Mouse (Mus musculus) lung, embryonic 16.5 days (tissue): ENCODE data around the gene Six4. TPM values are rescaled to one million over a fixed set of nuclear protein-coding genes. Genes with fewer than 3 reads are reported as not detected.
"Not testable (repeated sequence)": the region's sequence is repeated elsewhere in the genome, so short reads cannot be mapped to it uniquely, and the experiment has no call there.

Source experiments
- ATAC-seq: fragments of 200-750 bp; cut with Nextera tagmentation; 2 replicates; pipeline ENCODE4 v1.8.0; 2017; ENCODE audit warnings: low read depth, mild to moderate bottlenecking, moderate library complexity
- H3K27ac ChIP-seq: fragments of 300-500 bp; sonication (generic); 2 replicates; pipeline ENCODE4 v1.5.1; 2014; ENCODE audit warnings: mild to moderate bottlenecking, control low read depth, low read length
- H3K27me3 ChIP-seq: fragments of 300-500 bp; sonication (generic); 2 replicates; pipeline ENCODE4 v1.6.1; 2014; ENCODE audit warnings: low read depth, low read length, mixed read lengths; ENCODE audit not compliant: control insufficient read depth, insufficient read depth
- H3K36me3 ChIP-seq: fragments of 300-500 bp; sonication (generic); 2 replicates; pipeline ENCODE4 v1.6.1; 2014; ENCODE audit warnings: low read length; ENCODE audit not compliant: control insufficient read depth, insufficient read depth
- H3K4me1 ChIP-seq: fragments of 300-500 bp; sonication (generic); replicated peaks from 2 replicates; pipeline ENCODE4 v1.6.1; 2014; ENCODE audit warnings: low read length, mixed read lengths; ENCODE audit not compliant: control insufficient read depth, insufficient read depth
- H3K4me2 ChIP-seq: fragments of 300-500 bp; sonication (generic); 2 replicates; pipeline ENCODE4 v1.6.1; 2014; ENCODE audit warnings: low read depth, low read length, control low read depth
- H3K4me3 ChIP-seq: fragments of 300-500 bp; sonication (generic); 2 replicates; pipeline ENCODE4 v1.5.1; 2014; ENCODE audit warnings: mild to moderate bottlenecking, low read length, control low read depth
- H3K9ac ChIP-seq: fragments of 300-500 bp; sonication (generic); 2 replicates; pipeline ENCODE4 v1.6.1; 2014; ENCODE audit warnings: low read length, control low read depth
- H3K9me3 ChIP-seq: fragments of 300-500 bp; sonication (generic); 2 replicates; pipeline ENCODE4 v1.6.1; 2016; ENCODE audit warnings: low read length; ENCODE audit not compliant: control insufficient read depth
- WGBS: fragments of 180-500 bp; shearing (Covaris S2); extraction: QIAGEN DNeasy Blood & Tissue Kit; methylation state at CpG from one replicate; pipeline ENCODE4 v1.1.7; 2014; 5-methylcytosine and 5-hydroxymethylcytosine counted together
- polyA plus RNA-seq: library from polyadenylated mRNA; unstranded; fragments of >200 nt; fragmentation: Nextera tagmentation; extraction: Ambion mirVana; gene quantifications from 2 replicates; pipeline ENCODE4 v1.2.1, GENCODE M21; 2015

Six4 gene
- polyA plus RNA-seq, 1 experiment from 2014 or later, result 1.9 TPM

GRCm38 (mm10) chr12:73112326-73113087 is 749 bp downstream of the Six4 start:
- under 1% methylated on average over 57 of the region's 71 CpGs for WGBS

GRCm38 (mm10) chr12:73111561-73112325 is 1.5 kb downstream of the Six4 start:
- H3K27ac ChIP-seq, result peak overlapping the region; percentile 84
- ATAC-seq, result peak; percentile 37
- 1% methylated on average over 43 of the region's 44 CpGs for WGBS

More at GRCm38 (mm10) chr12:73112326-73113087, 749 bp downstream of the Six4 start:
- peaks cover 8% of the 10 kb centered on the region for H3K4me1 ChIP-seq
- H3K9me3 ChIP-seq, result no peaks in the 10 kb centered on the region
- H3K27ac ChIP-seq, result peak overlapping the region; percentile 84
- ATAC-seq, result peak; percentile 62
- peak overlapping the region; percentile 77 for H3K4me3 ChIP-seq
- peaks cover 3% of the 10 kb centered on the region for H3K27me3 ChIP-seq
- no peaks in the 10 kb centered on the region for H3K36me3 ChIP-seq
- H3K9ac ChIP-seq, result peak overlapping the region; percentile 76
- peak overlapping the region; percentile 99 for H3K4me2 ChIP-seq

GRCm38 (mm10) chr12:73110431-73111111 is 2.7 kb downstream of the Six4 start:
- H3K4me3 ChIP-seq, result peak overlapping the region; percentile 77
- peak overlapping the region; percentile 99 for H3K4me2 ChIP-seq
- peak overlapping the region; percentile 39 for H3K9ac ChIP-seq
- no peaks in the 10 kb centered on the region for H3K36me3 ChIP-seq
- no peak; the same call in 1 of the 2 replicates for ATAC-seq
- H3K9me3 ChIP-seq, result no peaks in the 10 kb centered on the region
- H3K27ac ChIP-seq, result no peak overlapping the region
- peaks cover 3% of the 10 kb centered on the region for H3K27me3 ChIP-seq
- WGBS, result 7% methylated on average over 22 of the region's 23 CpGs
- H3K4me1 ChIP-seq, result peaks cover 8% of the 10 kb centered on the region

More at GRCm38 (mm10) chr12:73111561-73112325, 1.5 kb downstream of the Six4 start:
- Histone ChIP-seq H3K9ac (peak overlapping the region; percentile 76), H3K9me3 (no peaks in the 10 kb centered on the region), H3K4me2 (peak overlapping the region; percentile 99), H3K4me3 (peak overlapping the region; percentile 77), H3K36me3 (no peaks in the 10 kb centered on the region), H3K27me3 (peaks cover 3% of the 10 kb centered on the region), H3K4me1 (peaks cover 8% of the 10 kb centered on the region)

GRCm38 (mm10) chr12:73107821-73108220 is 5.4 kb downstream of the Six4 start:
- Histone ChIP-seq H3K27ac (no peak overlapping the region), H3K9ac (no peak overlapping the region), H3K9me3 (no peaks in the 10 kb centered on the region), H3K27me3 (no peaks in the 10 kb centered on the region; the same call in 1 of the 2 replicates), H3K4me2 (no peak overlapping the region), H3K4me1 (peaks cover 5% of the 10 kb centered on the region), H3K4me3 (no peak overlapping the region), H3K36me3 (peaks cover 6% of the 10 kb centered on the region)
- 64% methylated on average over 2 of the region's 2 CpGs for WGBS
- no peak for ATAC-seq

GRCm38 (mm10) chr12:73103713-73104112 is 9.5 kb downstream of the Six4 start:
- no peak for ATAC-seq
- H3K4me1 ChIP-seq, result no peaks in the 10 kb centered on the region
- H3K4me2 ChIP-seq, result no peak overlapping the region
- H3K27ac ChIP-seq, result no peak overlapping the region
- H3K4me3 ChIP-seq, result no peak overlapping the region
- peaks cover 6% of the 10 kb centered on the region for H3K36me3 ChIP-seq
- WGBS, result 82% methylated on average over 12 of the region's 12 CpGs
- no peak overlapping the region for H3K9ac ChIP-seq
- H3K27me3 ChIP-seq, result no peaks in the 10 kb centered on the region
- no peaks in the 10 kb centered on the region for H3K9me3 ChIP-seq

GRCm38 (mm10) chr12:73098593-73098992 is 14.7 kb downstream of the Six4 start:
- no peak overlapping the region for H3K9ac ChIP-seq
- no peaks in the 10 kb centered on the region for H3K4me1 ChIP-seq
- H3K4me2 ChIP-seq, result no peak overlapping the region
- no peak overlapping the region for H3K4me3 ChIP-seq
- H3K27ac ChIP-seq, result no peak overlapping the region
- WGBS, result 52% methylated on average over 4 of the region's 4 CpGs
- H3K9me3 ChIP-seq, result no peaks in the 10 kb centered on the region
- peaks cover 6% of the 10 kb centered on the region for H3K36me3 ChIP-seq
- H3K27me3 ChIP-seq, result no peaks in the 10 kb centered on the region
- ATAC-seq, result peak; percentile 60; the same call in 1 of the 2 replicates

- not testable (repeated sequence) for H3K27ac ChIP-seq, H3K9me3 ChIP-seq, H3K4me1 ChIP-seq, H3K4me3 ChIP-seq, ATAC-seq, H3K27me3 ChIP-seq, H3K36me3 ChIP-seq, H3K4me2 ChIP-seq, H3K9ac ChIP-seq
- WGBS, result 89% methylated on average over 5 of the region's 5 CpGs
Measured at GRCm38 (mm10) chr12:73096177-73096576, 17.1 kb downstream of the Six4 start.

- Histone ChIP-seq H3K27ac (no peak overlapping the region), H3K9me3 (no peaks in the 10 kb centered on the region), H3K4me1 (no peaks in the 10 kb centered on the region), H3K27me3 (no peaks in the 10 kb centered on the region), H3K9ac (no peak overlapping the region), H3K36me3 (no peaks in the 10 kb centered on the region), H3K4me2 (no peak overlapping the region), H3K4me3 (no peak overlapping the region)
- ATAC-seq, result no peak
- 25% methylated on average over 2 of the region's 2 CpGs for WGBS
Measured at GRCm38 (mm10) chr12:73094605-73095004, 18.7 kb downstream of the Six4 start.

- H3K36me3 ChIP-seq, result no peaks in the 10 kb centered on the region
- H3K27ac ChIP-seq, result no peak overlapping the region
- 62% methylated on average over 2 of the region's 2 CpGs for WGBS
- H3K27me3 ChIP-seq, result no peaks in the 10 kb centered on the region
- no peak for ATAC-seq
- no peak overlapping the region for H3K4me3 ChIP-seq
- H3K9ac ChIP-seq, result no peak overlapping the region
- H3K4me1 ChIP-seq, result no peaks in the 10 kb centered on the region
- H3K9me3 ChIP-seq, result no peaks in the 10 kb centered on the region
- no peak overlapping the region for H3K4me2 ChIP-seq
Measured at GRCm38 (mm10) chr12:73094189-73094588, 19.1 kb downstream of the Six4 start.
